ENCODE assay signal across 9 mouse cellular contexts in the genomic region with DNA sequence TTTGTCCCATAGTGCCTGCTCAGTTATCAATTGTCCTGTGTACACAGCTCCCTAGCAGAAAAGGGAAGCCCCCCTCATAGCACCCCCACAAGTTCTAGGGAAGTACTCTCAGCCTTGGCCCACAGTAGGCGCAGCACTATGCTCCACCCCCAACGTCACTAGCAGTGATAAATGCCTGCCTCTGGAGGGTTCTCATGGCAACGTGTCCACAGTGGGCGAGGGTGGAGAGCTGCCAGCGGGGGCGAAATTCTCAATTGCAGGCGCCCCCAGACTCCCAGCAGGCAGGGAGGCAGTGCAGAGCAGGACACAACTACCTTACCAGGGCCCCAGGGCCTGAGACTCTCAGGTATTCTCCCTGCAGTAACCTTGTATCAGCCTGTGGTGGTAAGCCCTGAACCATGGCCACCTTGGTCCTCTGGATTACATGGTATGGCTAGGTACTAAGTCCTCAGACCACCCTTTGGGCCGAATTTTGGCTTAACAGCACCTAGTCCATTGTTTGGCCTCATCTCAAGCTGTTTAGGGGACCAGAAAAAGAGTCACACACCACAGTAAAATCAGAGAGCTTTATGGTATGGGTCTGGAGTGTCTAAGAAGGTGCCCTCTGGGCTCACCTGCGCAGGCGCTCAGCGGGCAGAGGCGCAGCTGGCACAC. TPM values are rescaled to one million over a fixed set of nuclear protein-coding genes. Genes with fewer than 3 reads are reported as not detected.
DNase-seq lines count a peak whose midpoint lies in the region; ATAC-seq lines count a peak whose summit lies in the region.
"Had no signal": no experiment of that assay in that cellular context is flagged by ENCODE, and none has a peak within 500 bp of the region (broad histone marks: within the 10 kb centered on the region; RNA-seq: fewer than 3 reads in every experiment).

No protein-coding gene starts in this region.

- no peaks in the 10 kb centered on the region for H3K9me3 ChIP-seq in forebrain, embryonic 16.5 days (ENCODE audit: control insufficient read depth, low read length)

- 47% methylated on average over 12 of the region's 12 CpGs for WGBS in forebrain, embryonic 16.5 days

- no peak overlapping the region for H3K4me2 ChIP-seq in forebrain, embryonic 16.5 days (ENCODE audit: low read length)

- peaks cover 41% of the 10 kb centered on the region for H3K4me1 ChIP-seq in forebrain, embryonic 16.5 days (replicated peaks; ENCODE audit: control insufficient read depth, insufficient read depth, low read length)

- H3K27ac ChIP-seq in forebrain, embryonic 16.5 days (ENCODE audit: low read length), result no peak overlapping the region

- peak; percentile 84 for DNase-seq in layer of hippocampus, adult 11-12 months (ENCODE audit: low spot score)
- no peak for DNase-seq in layer of hippocampus, adult 9-10 months (ENCODE audit: low spot score)
- DNase-seq in cerebellum, adult 18-20 months, result peak; percentile 50 to 61
- DNase-seq in left cerebral cortex, adult 8-10 months (ENCODE audit: low spot score in 2 of 2), result peak; percentile 71 to 87
- DNase-seq in retina, embryonic 14.5 days (ENCODE audit: low spot score), result peak; percentile 9
- DNase-seq in natural killer cell, adult 2 months (ENCODE audit: low spot score in 2 of 2), result no peak
- DNase-seq in heart, adult 9 months (ENCODE audit: low spot score in 2 of 2), result no peak

- H3K36me3 ChIP-seq in forebrain, embryonic 16.5 days (ENCODE audit: control insufficient read depth, insufficient read depth), result peaks cover 7% of the 10 kb centered on the region; the same call in 1 of the 2 replicates

- peaks cover 36% of the 10 kb centered on the region for H3K27me3 ChIP-seq in forebrain, embryonic 16.5 days (replicated peaks; ENCODE audit: control insufficient read depth, insufficient read depth, low read length)

- H3K9ac ChIP-seq in forebrain, embryonic 16.5 days (replicated peaks; ENCODE audit: low read depth, low read length), result no peak overlapping the region

- peak; percentile 32; the same call in 1 of the 2 replicates for ATAC-seq in forebrain, embryonic 16.5 days

- H3K4me3 ChIP-seq in forebrain, embryonic 16.5 days (replicated peaks; ENCODE audit: low read length), result no peak overlapping the region

RNA-seq across cellular contexts. Expression of a gene that starts 1.0 kb away (rescaled TPM):
- polyA plus RNA-seq in forebrain, embryonic 16.5 days (2015; fragmentation: Nextera tagmentation; extraction: Ambion mirVana), result 5.8 and 7.7 TPM in 2 replicates
- total RNA-seq in left cerebral cortex, adult 8-10 months (2022), result 10 to 100 TPM; 86.8 to 96.3 (median 92.7) TPM
- total RNA-seq: liver, adult 2 months had no signal

RNA-seq across cellular contexts. Expression of a gene that starts 7.6 kb away (rescaled TPM):
- polyA plus RNA-seq in forebrain, embryonic 16.5 days (2015; fragmentation: Nextera tagmentation; extraction: Ambion mirVana), result 141 and 145 TPM in 2 replicates
- 10 to 100 TPM; 57.8 to 72.0 (median 64.7) TPM for total RNA-seq in left cerebral cortex, adult 8-10 months (2022)

RNA-seq across cellular contexts. Expression of a gene that starts 7.9 kb away (rescaled TPM):
- polyA plus RNA-seq in forebrain, embryonic 16.5 days (2015; fragmentation: Nextera tagmentation; extraction: Ambion mirVana), result 1.0 and 2.8 TPM in 2 replicates
- 1 to 10 TPM in 3 of 4 experiments, under 1 TPM in 1; 0.46 to 3.1 (median 1.7) TPM for total RNA-seq in left cerebral cortex, adult 8-10 months (2022)

RNA-seq across cellular contexts. Expression of a gene that starts 24.9 kb away (rescaled TPM):
- polyA plus RNA-seq in forebrain, embryonic 16.5 days (2015; fragmentation: Nextera tagmentation; extraction: Ambion mirVana), result 327 and 359 TPM in 2 replicates
- 100 to 1,000 TPM; 123 to 209 (median 170) TPM for total RNA-seq in left cerebral cortex, adult 8-10 months (2022)

RNA-seq across cellular contexts. Expression of a gene that starts 25.7 kb away (rescaled TPM):
- 67.5 and 73.6 TPM in 2 replicates for polyA plus RNA-seq in forebrain, embryonic 16.5 days (2015; fragmentation: Nextera tagmentation; extraction: Ambion mirVana)
- total RNA-seq in left cerebral cortex, adult 8-10 months (2022), result 100 to 1,000 TPM; 135 to 160 (median 145) TPM

Comparison
In these comparisons a context has a peak if more than half of its experiments do, and no peak if none do; other contexts are left out.
1. DNase-seq: peak in layer of hippocampus, adult 11-12 months (single experiment), cerebellum, adult 18-20 months (2 of 2), left cerebral cortex, adult 8-10 months (2 of 2) and retina, embryonic 14.5 days (single experiment); none in layer of hippocampus, adult 9-10 months (single experiment), natural killer cell, adult 2 months (0 of 2) and heart, adult 9 months (0 of 2).